12 mouse cellular contexts compared by ENCODE assay signal in genomic region chr4:101715805-101716204, GRCm38 (mm10).
"Had no signal": no experiment of that assay in that cellular context is flagged by ENCODE, and none has a peak within 500 bp of the region (broad histone marks: within the 10 kb centered on the region; RNA-seq: fewer than 3 reads in every experiment).

No protein-coding gene starts in this region.

- DNase-seq: retina, postnatal 1 day; right cerebral cortex, adult 18-20 months; right cerebral cortex, postnatal 14 days; right cerebral cortex, postnatal 25 days; right cerebral cortex, postnatal 4 days; spleen, adult 18-20 months; thymus, adult 18-20 months; thymus, adult 2 months; thymus, postnatal 14 days; thymus, postnatal 25 days; thymus, postnatal 36 days; thymus, postnatal 4 days had no signal
